Mouse (Mus musculus): ENCODE results near the gene Kdelr1. TPM values are rescaled to one million over a fixed set of nuclear protein-coding genes. Genes with fewer than 3 reads are reported as not detected.

The Kdelr1 gene
- polyA plus RNA-seq, 1 experiment: 122 TPM

DNA sequence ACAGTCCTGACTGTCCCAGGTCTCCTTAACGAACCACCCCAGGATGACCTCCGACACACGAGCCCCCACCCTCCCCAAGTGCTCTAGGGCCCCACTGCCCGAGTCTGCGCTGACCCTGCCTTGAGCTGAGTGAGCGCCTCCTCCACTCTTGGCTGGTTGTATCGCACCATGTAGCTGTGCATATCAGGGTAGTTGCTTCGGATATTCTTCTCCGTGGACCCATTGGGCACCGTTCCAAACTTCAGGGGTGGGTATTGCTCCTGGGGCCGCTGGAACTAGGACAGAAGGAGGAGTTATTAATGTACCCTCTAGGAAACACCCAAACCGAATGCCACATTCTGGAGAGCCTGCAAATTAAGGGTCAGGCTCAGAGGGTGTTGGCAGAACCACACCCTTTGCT, 19.5 kb upstream of the Kdelr1 start:
- H3K36me3 ChIP-seq (ENCODE audit: control insufficient read depth, insufficient read depth): no peaks in the 10 kb centered on the region
- no peaks in the 10 kb centered on the region for H3K79me2 ChIP-seq (ENCODE audit: control insufficient read depth, insufficient read depth)
- H3K27me3 ChIP-seq (ENCODE audit: control insufficient read depth, insufficient read depth, insufficient read length): no peaks in the 10 kb centered on the region
- H3ac ChIP-seq (ENCODE audit: control insufficient read depth, insufficient read length, low read depth): no peak overlapping the region
- TF ChIP-seq CEBPB (IDR thresholded peaks at IDR 0.05; ENCODE audit: low read depth) (no peak), MAX (IDR thresholded peaks at IDR 0.05) (no peak), FOSL1 (IDR thresholded peaks at IDR 0.05; ENCODE audit: insufficient read depth, low read length, poor library complexity, severe bottlenecking) (no peak), USF1 (IDR thresholded peaks at IDR 0.05; ENCODE audit: low read depth) (no peak), MYOD1 (IDR thresholded peaks at IDR 0.05; ENCODE audit: control insufficient read depth, insufficient read length, low read depth) (no peak), MYOG (IDR thresholded peaks at IDR 0.05; ENCODE audit: control insufficient read depth, extremely low read depth, insufficient read length) (no peak), CTCF (IDR thresholded peaks at IDR 0.05; ENCODE audit: control insufficient read depth, insufficient read depth, insufficient read length) (no peak)
- H3K4me3 ChIP-seq (ENCODE audit: insufficient read depth, poor library complexity, severe bottlenecking): no peak overlapping the region
- no peaks in the 10 kb centered on the region for H3K79me3 ChIP-seq (ENCODE audit: low read depth)

DNA sequence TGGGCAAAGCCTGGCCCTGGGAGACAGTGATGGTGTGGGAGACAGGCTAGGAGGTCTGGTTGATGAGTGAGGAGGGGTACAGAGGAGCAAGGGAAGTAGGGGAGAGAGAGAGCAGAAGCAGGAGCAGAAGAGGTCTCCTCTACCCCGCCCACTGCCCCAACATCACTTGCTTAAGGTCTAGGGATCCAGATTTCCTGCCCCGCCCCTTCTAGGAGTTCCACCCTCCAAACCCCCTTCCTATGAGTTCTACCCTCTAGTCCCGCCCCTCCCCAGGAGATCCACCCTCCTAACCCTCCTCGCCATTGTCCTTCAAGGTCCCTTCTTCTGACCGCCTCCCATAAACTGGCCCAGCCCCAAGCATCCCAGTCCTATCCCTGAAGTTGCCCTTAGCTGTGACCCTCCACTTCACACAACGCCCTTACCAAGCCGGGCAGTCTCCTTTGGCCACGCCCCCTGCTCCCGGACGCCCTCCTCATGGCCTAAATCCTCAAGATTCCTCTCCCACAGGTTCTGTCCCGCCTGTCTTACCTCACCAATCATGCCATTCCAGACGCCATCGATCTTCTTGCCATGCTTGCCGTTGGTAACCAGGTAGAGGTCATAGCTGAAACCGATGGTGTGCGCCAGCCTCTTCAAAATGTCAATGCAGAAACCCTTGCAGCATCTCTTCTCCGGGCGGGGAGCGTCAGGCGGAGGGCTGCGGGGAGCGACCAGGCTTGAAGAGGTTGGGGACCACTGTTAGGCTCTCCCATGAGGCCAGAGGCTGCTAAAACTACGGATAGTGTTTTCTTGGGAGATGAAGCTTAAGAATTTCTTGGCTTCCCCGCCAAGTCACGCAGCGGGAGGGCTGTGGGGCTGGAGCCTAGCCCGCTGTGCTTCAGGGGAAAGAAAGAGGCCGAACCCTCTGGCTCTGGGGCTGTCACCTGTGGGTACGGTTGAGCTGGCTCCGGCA, 15.3 kb upstream of the Kdelr1 start:
- H3K79me3 ChIP-seq (ENCODE audit: low read depth): no peaks in the 10 kb centered on the region
- no peak for TF ChIP-seq CEBPB (IDR thresholded peaks at IDR 0.05; ENCODE audit: low read depth)
- TF ChIP-seq CTCF (IDR thresholded peaks at IDR 0.05; ENCODE audit: control insufficient read depth, insufficient read depth, insufficient read length): no peak
- TF ChIP-seq MYOD1 (IDR thresholded peaks at IDR 0.05; ENCODE audit: control insufficient read depth, insufficient read length, low read depth): no peak
- no peak for TF ChIP-seq FOSL1 (IDR thresholded peaks at IDR 0.05; ENCODE audit: insufficient read depth, low read length, poor library complexity, severe bottlenecking)
- no peak for TF ChIP-seq MAX (IDR thresholded peaks at IDR 0.05)
- no peak for TF ChIP-seq USF1 (IDR thresholded peaks at IDR 0.05; ENCODE audit: low read depth)
- TF ChIP-seq MYOG (IDR thresholded peaks at IDR 0.05; ENCODE audit: control insufficient read depth, extremely low read depth, insufficient read length): no peak
- no peaks in the 10 kb centered on the region for H3K27me3 ChIP-seq (ENCODE audit: control insufficient read depth, insufficient read depth, insufficient read length)
- no peaks in the 10 kb centered on the region for H3K79me2 ChIP-seq (ENCODE audit: control insufficient read depth, insufficient read depth)
- H3ac ChIP-seq (ENCODE audit: control insufficient read depth, insufficient read length, low read depth): no peak overlapping the region
- H3K36me3 ChIP-seq (ENCODE audit: control insufficient read depth, insufficient read depth): no peaks in the 10 kb centered on the region
- no peak overlapping the region for H3K4me3 ChIP-seq (ENCODE audit: insufficient read depth, poor library complexity, severe bottlenecking)

DNA sequence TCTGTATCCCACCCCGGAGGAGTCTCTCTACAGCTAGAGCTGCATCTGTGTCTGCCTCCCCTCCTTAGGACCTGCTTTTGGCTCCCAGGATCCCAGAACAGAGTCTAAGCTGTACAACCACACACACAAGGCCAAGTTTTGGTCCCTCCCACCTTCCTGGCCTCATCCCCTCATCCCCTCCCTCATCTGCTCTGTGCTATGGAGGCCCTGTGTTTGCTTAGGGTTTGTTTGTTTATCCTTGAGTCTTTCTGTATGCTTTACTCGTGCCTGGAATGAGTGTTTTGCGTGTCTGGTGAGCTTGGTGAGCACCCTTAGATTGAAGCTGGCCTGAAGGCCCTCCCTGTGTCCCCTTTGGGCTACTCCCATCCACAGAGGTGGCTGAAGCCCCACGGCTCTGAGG, 13.6 kb upstream of the Kdelr1 start:
- TF ChIP-seq FOSL1 (IDR thresholded peaks at IDR 0.05; ENCODE audit: insufficient read depth, low read length, poor library complexity, severe bottlenecking) (no peak), USF1 (IDR thresholded peaks at IDR 0.05; ENCODE audit: low read depth) (no peak), MYOG (IDR thresholded peaks at IDR 0.05; ENCODE audit: control insufficient read depth, extremely low read depth, insufficient read length) (no peak), CEBPB (IDR thresholded peaks at IDR 0.05; ENCODE audit: low read depth) (no peak), MAX (IDR thresholded peaks at IDR 0.05) (no peak), MYOD1 (IDR thresholded peaks at IDR 0.05; ENCODE audit: control insufficient read depth, insufficient read length, low read depth) (no peak), CTCF (IDR thresholded peaks at IDR 0.05; ENCODE audit: control insufficient read depth, insufficient read depth, insufficient read length) (no peak)
- Histone ChIP-seq H3K27me3 (ENCODE audit: control insufficient read depth, insufficient read depth, insufficient read length) (no peaks in the 10 kb centered on the region), H3K4me3 (ENCODE audit: insufficient read depth, poor library complexity, severe bottlenecking) (no peak overlapping the region)

DNA sequence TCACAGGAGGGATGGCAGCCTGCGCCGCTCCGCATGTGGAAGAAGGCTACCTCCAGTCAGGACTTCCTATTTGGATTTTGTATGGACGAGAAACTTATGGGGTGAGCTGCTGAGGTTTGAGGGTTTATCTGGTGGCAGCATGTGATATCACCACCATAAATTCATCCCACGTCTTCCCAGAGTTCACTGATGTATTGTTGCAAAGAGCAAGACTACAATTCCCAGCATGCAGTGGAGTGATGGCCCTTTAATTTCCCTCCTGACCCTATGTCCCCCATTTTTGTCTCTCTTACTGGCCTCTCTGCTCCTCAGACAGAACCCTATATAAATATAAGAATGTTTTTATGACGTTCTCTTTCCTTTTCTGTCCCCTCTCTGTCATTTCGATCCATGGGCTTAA, 9.8 kb upstream of the Kdelr1 start:
- H3K79me3 ChIP-seq (ENCODE audit: low read depth): no peaks in the 10 kb centered on the region
- no peaks in the 10 kb centered on the region for H3K79me2 ChIP-seq (ENCODE audit: control insufficient read depth, insufficient read depth)
- H3K36me3 ChIP-seq (ENCODE audit: control insufficient read depth, insufficient read depth): no peaks in the 10 kb centered on the region
- no peak for TF ChIP-seq CTCF (IDR thresholded peaks at IDR 0.05; ENCODE audit: control insufficient read depth, insufficient read depth, insufficient read length)
- TF ChIP-seq CEBPB (IDR thresholded peaks at IDR 0.05; ENCODE audit: low read depth): no peak
- no peak for TF ChIP-seq MYOD1 (IDR thresholded peaks at IDR 0.05; ENCODE audit: control insufficient read depth, insufficient read length, low read depth)
- no peak for TF ChIP-seq FOSL1 (IDR thresholded peaks at IDR 0.05; ENCODE audit: insufficient read depth, low read length, poor library complexity, severe bottlenecking)
- no peak for TF ChIP-seq USF1 (IDR thresholded peaks at IDR 0.05; ENCODE audit: low read depth)
- no peak for TF ChIP-seq MYOG (IDR thresholded peaks at IDR 0.05; ENCODE audit: control insufficient read depth, extremely low read depth, insufficient read length)
- no peak for TF ChIP-seq MAX (IDR thresholded peaks at IDR 0.05)
- H3K27me3 ChIP-seq (ENCODE audit: control insufficient read depth, insufficient read depth, insufficient read length): no peaks in the 10 kb centered on the region
- no peak overlapping the region for H3ac ChIP-seq (ENCODE audit: control insufficient read depth, insufficient read length, low read depth)
- no peak overlapping the region for H3K4me3 ChIP-seq (ENCODE audit: insufficient read depth, poor library complexity, severe bottlenecking)

More for the DNA sequence above, 13.6 kb upstream of the Kdelr1 start:
- H3K36me3 ChIP-seq (ENCODE audit: control insufficient read depth, insufficient read depth): no peaks in the 10 kb centered on the region
- no peak overlapping the region for H3ac ChIP-seq (ENCODE audit: control insufficient read depth, insufficient read length, low read depth)
- no peaks in the 10 kb centered on the region for H3K79me3 ChIP-seq (ENCODE audit: low read depth)
- H3K79me2 ChIP-seq (ENCODE audit: control insufficient read depth, insufficient read depth): no peaks in the 10 kb centered on the region

DNA sequence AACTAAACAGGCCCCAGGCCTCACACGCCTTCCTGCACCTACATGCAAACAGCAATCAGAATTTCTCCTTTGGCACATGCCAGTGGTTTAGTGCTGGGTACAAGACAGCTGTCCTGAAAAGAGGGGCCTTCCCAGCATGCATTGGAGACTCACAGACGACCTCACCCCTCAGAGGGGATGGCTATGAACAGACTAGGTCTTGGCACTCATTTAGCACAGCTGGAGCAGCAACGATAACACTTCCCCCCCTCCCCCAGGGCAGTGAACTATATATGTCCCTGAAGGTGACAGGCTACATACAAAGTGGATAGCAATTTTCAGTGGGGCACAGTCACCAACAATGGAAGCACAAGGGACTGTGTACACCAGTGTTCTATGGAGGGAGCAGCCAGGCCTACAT, 8.1 kb upstream of the Kdelr1 start:
- no peak overlapping the region for H3K4me3 ChIP-seq (ENCODE audit: insufficient read depth, poor library complexity, severe bottlenecking)
- H3K79me2 ChIP-seq (ENCODE audit: control insufficient read depth, insufficient read depth): no peaks in the 10 kb centered on the region
- H3K79me3 ChIP-seq (ENCODE audit: low read depth): no peaks in the 10 kb centered on the region
- H3K27me3 ChIP-seq (ENCODE audit: control insufficient read depth, insufficient read depth, insufficient read length): no peaks in the 10 kb centered on the region
- no peaks in the 10 kb centered on the region for H3K36me3 ChIP-seq (ENCODE audit: control insufficient read depth, insufficient read depth)
- TF ChIP-seq CEBPB (IDR thresholded peaks at IDR 0.05; ENCODE audit: low read depth) (no peak), CTCF (IDR thresholded peaks at IDR 0.05; ENCODE audit: control insufficient read depth, insufficient read depth, insufficient read length) (no peak)
- no peak overlapping the region for H3ac ChIP-seq (ENCODE audit: control insufficient read depth, insufficient read length, low read depth)

Data from C2C12 (cell line).